Mouse (Mus musculus): ENCODE data around the gene Plk1.

Gene Plk1

GRCm38 (mm10) chr7:122193919-122194318 is 34.7 kb downstream of the Plk1 start:
- no peak for DNase-seq (ENCODE audit: low spot score in 2 of 2)

DNA sequence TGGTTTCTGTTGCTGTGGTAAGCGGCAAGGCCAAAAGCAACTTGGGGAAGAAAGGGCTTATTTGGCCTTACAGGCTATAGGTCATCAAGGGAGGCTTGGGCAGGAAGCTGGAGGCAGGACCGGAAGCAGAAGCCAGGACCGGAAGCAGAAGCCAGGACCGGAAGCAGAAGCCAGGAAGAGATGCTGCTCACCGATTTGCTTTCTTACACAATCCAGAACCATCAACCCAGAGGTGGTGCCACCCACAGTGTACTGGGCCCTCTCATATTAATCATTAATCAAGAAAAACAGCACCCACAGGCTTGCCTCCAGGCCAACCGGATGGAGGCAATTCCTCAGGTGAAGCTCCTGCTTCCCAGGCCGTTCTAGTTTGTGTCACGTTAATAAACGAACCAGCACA is 37.5 kb downstream of the Plk1 start:
- DNase-seq (ENCODE audit: low spot score in 2 of 2) = no peak

GRCm38 (mm10) chr7:122197306-122197705 is 38.1 kb downstream of the Plk1 start:
- peak in 1 of 2 experiments; percentile 46 for DNase-seq (ENCODE audit: low spot score in 2 of 2)

GRCm38 (mm10) chr7:122199296-122199695 is 40.1 kb downstream of the Plk1 start:
- no peak for DNase-seq (ENCODE audit: low spot score in 2 of 2)

DNA sequence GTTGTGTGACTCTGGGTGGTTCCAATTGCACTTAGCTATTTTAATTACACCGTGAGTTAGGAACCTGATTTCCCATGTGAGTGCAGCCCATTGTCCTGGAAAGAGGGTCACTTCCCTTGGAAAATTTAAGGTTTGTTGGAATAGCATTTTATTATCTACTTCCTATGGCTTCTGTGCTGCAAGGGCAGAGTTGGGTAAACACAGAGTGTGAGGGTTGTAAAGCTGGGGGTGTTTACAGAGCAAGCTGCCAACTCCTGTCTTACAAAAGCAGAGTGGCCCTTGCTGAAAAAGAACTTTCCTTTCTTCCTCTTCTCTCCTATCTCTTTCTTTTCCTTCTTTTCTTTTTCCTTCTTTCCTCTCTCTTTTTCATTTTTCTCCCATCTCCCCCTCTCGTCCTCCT is 44.7 kb downstream of the Plk1 start:
- no peak for DNase-seq (ENCODE audit: low spot score in 2 of 2)

- DNase-seq (ENCODE audit: low spot score in 2 of 2) = no peak
These were observed 46.9 kb downstream of the Plk1 start for GRCm38 (mm10) chr7:122206121-122206520.

DNA sequence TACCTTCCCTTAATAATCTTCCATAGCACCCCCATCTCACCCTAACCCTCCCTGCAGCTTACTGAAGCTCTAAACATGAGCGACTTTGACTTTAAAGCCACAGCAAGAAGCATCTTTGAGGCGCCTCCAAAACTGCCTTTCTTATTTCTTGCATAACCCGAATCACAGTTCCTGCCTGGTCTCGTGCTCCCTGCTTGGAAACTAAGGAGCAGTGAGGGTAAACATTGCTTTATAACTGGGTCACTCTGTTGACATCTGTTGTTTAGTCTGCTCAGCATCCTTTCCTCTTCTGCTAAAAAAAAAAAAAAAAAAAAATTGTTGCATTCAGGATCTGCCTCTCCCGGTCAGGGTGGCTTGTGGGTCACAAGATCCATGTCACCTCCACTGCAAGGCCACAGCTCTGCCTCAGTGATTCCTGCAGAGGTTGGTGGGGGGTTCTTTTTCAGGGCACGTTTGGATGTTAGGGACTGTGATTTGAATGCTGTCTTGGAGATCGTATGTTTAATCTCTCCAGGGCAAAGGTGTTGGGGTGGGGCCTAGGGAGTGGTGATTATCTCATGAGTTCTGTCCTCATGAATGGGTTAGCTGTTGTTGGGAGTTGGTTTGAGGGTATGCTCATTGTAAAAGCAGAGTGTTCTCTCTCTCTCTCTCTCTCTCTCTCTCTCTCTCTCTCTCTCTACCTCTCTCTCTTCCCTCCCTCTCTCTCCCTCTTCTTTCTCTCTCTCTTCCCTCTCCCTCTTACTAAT is 49.2 kb downstream of the Plk1 start:
- no peak for DNase-seq (ENCODE audit: low spot score in 2 of 2)

DNA sequence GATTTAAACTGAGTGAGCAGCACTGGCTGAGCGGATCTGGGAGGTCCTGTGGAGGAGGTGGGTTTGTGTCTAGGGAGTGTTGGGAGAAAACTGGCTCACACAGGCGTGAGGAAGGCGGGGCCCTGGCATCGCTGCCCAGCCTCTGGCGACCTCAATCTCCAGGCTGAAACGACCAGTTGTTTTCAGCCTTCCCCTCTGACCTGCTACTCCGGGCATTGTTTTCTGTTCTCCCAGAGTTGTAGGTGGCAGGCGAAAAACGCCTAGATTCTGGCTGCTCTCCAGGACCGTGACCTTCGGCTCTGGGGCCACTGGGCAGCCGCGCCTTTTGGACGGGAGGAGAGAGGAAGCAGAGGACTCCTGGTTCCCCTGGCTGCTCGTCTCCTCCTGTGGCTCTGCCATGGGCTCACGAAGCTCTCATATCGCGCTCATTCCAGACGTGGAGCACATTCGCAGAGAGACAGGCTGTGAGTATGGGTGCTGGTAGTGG is 60.1 kb downstream of the Plk1 start, which contains the start of gene Chp2:
Gene Chp2, plus strand, starts transcription at position 182 of the 487 bp plus-strand sequence.
- no peak for DNase-seq (ENCODE audit: low spot score in 2 of 2)
